8 mouse cellular contexts compared by ENCODE assay signal in the genomic region with DNA sequence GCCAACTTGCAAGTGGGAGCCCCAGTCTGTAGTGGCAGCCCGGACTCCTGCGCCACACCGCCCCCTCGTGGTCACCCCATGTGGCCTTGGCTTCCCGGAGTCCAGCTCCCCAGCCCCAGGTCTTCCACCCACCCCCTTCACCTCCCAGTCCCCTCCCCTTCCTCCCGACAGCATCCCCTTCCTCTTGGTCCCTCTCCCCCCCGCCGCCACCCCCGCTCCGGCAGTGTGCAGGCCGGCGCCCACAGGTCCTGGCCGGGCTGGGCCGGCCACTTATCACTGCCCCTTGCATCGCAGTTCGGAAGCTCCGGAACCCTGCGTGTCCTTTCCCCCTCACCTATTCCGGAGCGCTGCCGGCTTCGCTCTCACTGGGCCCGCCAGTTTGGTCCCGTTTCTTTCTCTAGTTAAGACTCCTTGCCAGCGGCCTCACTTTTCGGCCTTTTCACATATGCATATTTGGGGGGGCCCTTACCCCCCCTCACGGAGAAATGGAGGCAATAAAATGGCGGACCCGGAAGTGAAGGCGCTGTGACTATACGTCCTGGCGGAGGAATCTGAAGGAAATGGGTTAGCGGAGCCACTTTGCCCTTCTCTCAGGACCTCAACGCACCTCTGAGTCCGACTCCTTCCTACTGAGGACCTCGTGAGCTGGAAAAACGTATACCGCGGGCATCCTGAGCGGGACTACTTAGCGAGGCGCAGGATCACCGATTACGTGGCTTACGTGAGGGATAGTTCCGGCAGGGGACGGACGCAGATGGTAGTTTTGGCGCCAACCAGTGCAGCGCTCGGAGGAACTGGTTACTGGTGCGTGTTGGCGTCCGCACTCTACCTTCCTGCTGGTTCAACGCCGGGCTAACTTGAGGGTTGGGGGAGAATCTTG. TPM values are rescaled to one million over a fixed set of nuclear protein-coding genes. Genes with fewer than 3 reads are reported as not detected.
DNase-seq lines count a peak whose midpoint lies in the region; ATAC-seq and TF ChIP-seq lines count a peak whose summit lies in the region.

Gene Gabpb2 (minus strand): TSS at position 662 of the 880 bp plus-strand sequence.

- DNase-seq in G1E (ENCODE audit: low spot score) = peak; percentile 99
- peak; percentile 93 to 96 for DNase-seq in cerebellum, adult 18-20 months
- peak; percentile 96 for DNase-seq in forelimb bud, embryonic 11.5 days (ENCODE audit: low read depth, low spot score)
- peak; percentile 90 for DNase-seq in layer of hippocampus, adult 9-10 months (ENCODE audit: low spot score)
- DNase-seq in ovary, postnatal 10 days (ENCODE audit: low spot score) = peak; percentile 91
- peak; percentile 95 to 99 for DNase-seq in thymus, postnatal 10 days (ENCODE audit: low spot score in 2 of 2)

- H3K36me3 ChIP-seq in G1E (replicated peaks) = peaks cover 67% of the 10 kb centered on the region
- H3K36me3 ChIP-seq in lung, embryonic 16.5 days (ENCODE audit: control insufficient read depth, insufficient read depth, low read length) = peaks cover 9% of the 10 kb centered on the region

- H3K27me3 ChIP-seq in G1E (ENCODE audit: insufficient read depth, low read length) = no peaks in the 10 kb centered on the region
- H3K27me3 ChIP-seq in lung, embryonic 16.5 days (ENCODE audit: control insufficient read depth, insufficient read depth, low read depth, low read length) = no peaks in the 10 kb centered on the region

- H3K9ac ChIP-seq in lung, embryonic 16.5 days (ENCODE audit: low read length) = peak within 1 kb of the TSS; percentile 99

- H3K4me2 ChIP-seq in lung, embryonic 16.5 days (ENCODE audit: low read depth, low read length) = peak within 1 kb of the TSS; percentile 59

- H3K4me1 ChIP-seq in G1E (ENCODE audit: insufficient read depth, low read depth, low read length) = peaks cover 46% of the 10 kb centered on the region
- H3K4me1 ChIP-seq in lung, embryonic 16.5 days (replicated peaks; ENCODE audit: control insufficient read depth, insufficient read depth, low read length) = peaks cover 7% of the 10 kb centered on the region

- H3K4me3 ChIP-seq in G1E (ENCODE audit: low read depth, low read length) = peak within 1 kb of the TSS; percentile 79
- peak within 1 kb of the TSS; percentile 72 for H3K4me3 ChIP-seq in lung, embryonic 16.5 days (ENCODE audit: low read length)

- WGBS in lung, embryonic 16.5 days = under 1% methylated on average over 51 of the region's 56 CpGs

- ATAC-seq in G1E (ENCODE audit: extremely low read depth, insufficient number of reproducible peaks, low FRiP score, poor library complexity, severe bottlenecking) = peak; percentile 79
- peak; percentile 82 to 92 for ATAC-seq in hematopoietic stem cell, adult 5-6 weeks (replicated peaks in 1 of 2; ENCODE audit: insufficient read depth in 1 of 2, low FRiP score in 2 of 2, low TSS enrichment in 1 of 2, low read depth in 1 of 2, poor library complexity in 2 of 2, severe bottlenecking in 2 of 2)
- peak; percentile 94 for ATAC-seq in lung, embryonic 16.5 days (ENCODE audit: low read depth)

- H3K9me3 ChIP-seq in G1E (replicated peaks) = no peaks in the 10 kb centered on the region
- H3K9me3 ChIP-seq in lung, embryonic 16.5 days (ENCODE audit: control insufficient read depth, low read length) = no peaks in the 10 kb centered on the region

- TF ChIP-seq CTCF in G1E (IDR thresholded peaks at IDR 0.05; ENCODE audit: low read depth, low read length) = peak; percentile 93

- peak within 1 kb of the TSS; percentile 100 for H3K27ac ChIP-seq in lung, embryonic 16.5 days (ENCODE audit: low read length)

RNA-seq across cellular contexts. Expression of gene Gabpb2, which starts in this region (rescaled TPM):
- total RNA-seq in G1E (2014; fragmentation: Nextera tagmentation) (62.8 and 72.3 TPM in 2 replicates), G1E (2017) (91.7 and 110 TPM in 2 replicates)
- 3.9 and 6.2 TPM in 2 replicates for polyA plus RNA-seq in G1E (2012)
- total RNA-seq in hematopoietic stem cell, adult 5-6 weeks (2017) = 51.7 and 52.8 TPM in 2 replicates
- 10.0 and 10.2 TPM in 2 replicates for polyA plus RNA-seq in lung, embryonic 16.5 days (2015; fragmentation: Nextera tagmentation; extraction: Ambion mirVana)

Comparison
In these comparisons a context has a peak if more than half of its experiments do, and no peak if none do; other contexts are left out.
1. Peak in every context shown above with its lines: DNase-seq, ATAC-seq, H3K4me3 ChIP-seq and H3K27ac ChIP-seq.